Mouse (Mus musculus) lung, postnatal 25 days (tissue): ENCODE results near the gene Cytip.

Experiments
- DNase-seq: peaks from one replicate; pipeline ENCODE4 v3.0.0; 2022; ENCODE audit warnings: low spot score

The Cytip gene

DNA sequence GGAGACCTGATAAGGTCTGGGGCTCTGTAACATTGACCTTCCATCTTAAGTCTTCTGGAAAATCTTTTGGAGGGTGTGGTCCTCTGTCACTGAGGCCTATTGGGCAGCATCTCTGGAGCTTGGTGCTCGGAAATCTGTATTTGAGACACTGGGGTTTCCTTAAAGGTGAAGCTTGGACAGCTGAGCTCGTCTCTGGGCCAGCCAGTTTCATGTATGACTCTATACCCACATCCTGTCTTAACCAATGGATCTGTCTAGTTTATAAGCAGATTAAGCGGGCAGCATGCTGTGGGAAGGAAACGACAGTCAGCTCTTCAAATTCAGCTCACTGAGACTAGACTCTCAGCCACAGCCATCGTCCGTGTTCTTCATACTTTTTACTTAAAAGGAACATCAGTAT is 88.3 kb downstream of the Cytip start:
- no peak for DNase-seq

- no peak for DNase-seq
Measured at GRCm38 (mm10) chr2:58094818-58095217, 100.5 kb downstream of the Cytip start.

- no peak for DNase-seq
Measured at GRCm38 (mm10) chr2:58086420-58086819, 108.9 kb downstream of the Cytip start.

DNA sequence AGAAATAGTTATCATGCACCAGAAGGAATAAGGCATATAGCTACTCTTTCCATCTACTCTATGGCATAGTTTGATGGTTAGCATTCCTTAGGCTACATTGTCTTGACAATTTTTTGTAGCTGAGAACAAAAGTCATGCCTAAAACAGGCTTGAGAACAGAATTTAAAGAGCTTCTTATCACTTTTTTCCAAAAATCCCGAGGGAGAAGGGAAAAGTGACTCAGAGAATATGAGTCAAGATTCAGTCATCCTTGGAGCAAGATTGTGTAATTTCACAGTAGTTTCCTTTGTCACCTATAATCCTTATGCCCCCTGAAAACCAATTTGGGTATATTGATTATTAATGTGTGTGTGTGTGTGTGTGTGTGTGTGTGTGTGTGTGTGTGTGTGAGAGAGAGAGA is 115.5 kb downstream of the Cytip start:
- DNase-seq, result no peak
